Mouse (Mus musculus) heart, embryonic 13.5 days (tissue): ENCODE measurements at regions not wholly inside any gene's neighbourhood (a gene's known extent, or its start where the extent isn't known, plus 50 kb on each side); places are given as distances from the start of the nearest gene placed in this dataset.

ENCODE experiments used
- ATAC-seq: fragments of 200-750 bp; cut with Nextera tagmentation; 2 replicates; pipeline ENCODE4 v1.8.0; 2017; ENCODE audit warnings: moderate TSS enrichment; ENCODE audit not compliant: insufficient number of reproducible peaks, low FRiP score, low TSS enrichment; ENCODE audit errors: extremely low read depth
- H3K27ac ChIP-seq: fragments of 300-500 bp; sonication (generic); replicated peaks from 2 replicates; pipeline ENCODE4 v1.5.1; 2015; ENCODE audit warnings: moderate library complexity, mild to moderate bottlenecking, inconsistent platforms
- H3K27me3 ChIP-seq: fragments of 300-500 bp; sonication (generic); replicated peaks from 2 replicates; pipeline ENCODE4 v1.6.1; 2015; ENCODE audit warnings: mild to moderate bottlenecking, inconsistent platforms
- H3K36me3 ChIP-seq: fragments of 300-500 bp; sonication (generic); 2 replicates; pipeline ENCODE4 v1.6.1; 2015; ENCODE audit warnings: mild to moderate bottlenecking, inconsistent platforms
- H3K4me1 ChIP-seq: fragments of 300-500 bp; sonication (generic); 2 replicates; pipeline ENCODE4 v1.6.1; 2015; ENCODE audit warnings: inconsistent platforms
- H3K4me2 ChIP-seq: fragments of 300-500 bp; sonication (generic); 2 replicates; pipeline ENCODE4 v1.6.1; 2015; ENCODE audit warnings: inconsistent platforms, mild to moderate bottlenecking, moderate library complexity
- H3K4me3 ChIP-seq: fragments of 300-500 bp; sonication (generic); 2 replicates; pipeline ENCODE4 v1.5.1; 2015; ENCODE audit warnings: moderate library complexity, mild to moderate bottlenecking, inconsistent platforms
- H3K9ac ChIP-seq: fragments of 300-500 bp; sonication (generic); 2 replicates; pipeline ENCODE4 v1.6.1; 2015; ENCODE audit warnings: inconsistent platforms, mild to moderate bottlenecking, moderate library complexity
- H3K9me3 ChIP-seq: fragments of 300-500 bp; sonication (generic); 2 replicates; pipeline ENCODE4 v1.6.1; 2016; ENCODE audit warnings: inconsistent platforms
- WGBS: fragments of 180-500 bp; shearing (Covaris S2); methylation state at CpG from one replicate; pipeline ENCODE4 v1.1.7; 2015; ENCODE audit warnings: mixed read lengths; 5-methylcytosine and 5-hydroxymethylcytosine counted together

GRCm38 (mm10) chrX:11926868-11927535, 233.2 kb downstream of the Bcor start:
- H3K9me3 ChIP-seq = no peaks in the 10 kb centered on the region
- H3K4me1 ChIP-seq = peaks cover 15% of the 10 kb centered on the region
- no peak overlapping the region for H3K4me3 ChIP-seq
- no peak for ATAC-seq
- H3K9ac ChIP-seq = no peak overlapping the region
- H3K36me3 ChIP-seq = no peaks in the 10 kb centered on the region
- no peak overlapping the region for H3K27ac ChIP-seq
- WGBS = 48% methylated on average over 10 of the region's 10 CpGs
- H3K4me2 ChIP-seq = no peak overlapping the region
- peaks cover 33% of the 10 kb centered on the region for H3K27me3 ChIP-seq

GRCm38 (mm10) chrX:11929448-11929847, 230.7 kb downstream of the Bcor start:
- no peak for ATAC-seq
- H3K9me3 ChIP-seq = no peaks in the 10 kb centered on the region
- H3K27ac ChIP-seq = no peak overlapping the region
- H3K4me1 ChIP-seq = peaks cover 15% of the 10 kb centered on the region
- H3K4me2 ChIP-seq = no peak overlapping the region
- no peak overlapping the region for H3K4me3 ChIP-seq
- H3K36me3 ChIP-seq = no peaks in the 10 kb centered on the region
- WGBS = 39% methylated on average over 6 of the region's 6 CpGs
- peaks cover 36% of the 10 kb centered on the region for H3K27me3 ChIP-seq
- no peak overlapping the region for H3K9ac ChIP-seq

- Histone ChIP-seq H3K4me2 (no peak overlapping the region), H3K27ac (no peak overlapping the region), H3K9ac (no peak overlapping the region), H3K27me3 (peaks cover 32% of the 10 kb centered on the region), H3K4me3 (no peak overlapping the region), H3K9me3 (no peaks in the 10 kb centered on the region), H3K36me3 (no peaks in the 10 kb centered on the region), H3K4me1 (peaks cover 10% of the 10 kb centered on the region; the same call in 1 of the 2 replicates)
- no peak for ATAC-seq
- 37% methylated on average over 9 of the region's 9 CpGs for WGBS
Measured at GRCm38 (mm10) chrX:11931432-11931831, 228.7 kb downstream of the Bcor start.

- peaks cover 25% of the 10 kb centered on the region for H3K27me3 ChIP-seq
- 43% methylated on average over 5 of the region's 5 CpGs for WGBS
- no peak for ATAC-seq
- no peak overlapping the region for H3K4me3 ChIP-seq
- H3K27ac ChIP-seq = no peak overlapping the region
- no peak overlapping the region for H3K9ac ChIP-seq
- H3K4me1 ChIP-seq = peaks cover 6% of the 10 kb centered on the region; the same call in 1 of the 2 replicates
- no peaks in the 10 kb centered on the region for H3K9me3 ChIP-seq
- no peaks in the 10 kb centered on the region for H3K36me3 ChIP-seq
- H3K4me2 ChIP-seq = no peak overlapping the region
Measured at GRCm38 (mm10) chrX:11935337-11935736, 224.8 kb downstream of the Bcor start.

- H3K9me3 ChIP-seq = no peaks in the 10 kb centered on the region
- H3K9ac ChIP-seq = no peak overlapping the region
- no peaks in the 10 kb centered on the region for H3K36me3 ChIP-seq
- no peak overlapping the region for H3K4me2 ChIP-seq
- H3K27me3 ChIP-seq = peaks cover 34% of the 10 kb centered on the region
- no peak overlapping the region for H3K27ac ChIP-seq
- H3K4me1 ChIP-seq = peaks cover 14% of the 10 kb centered on the region; the same call in 1 of the 2 replicates
- 74% methylated on average over 2 of the region's 2 CpGs for WGBS
- H3K4me3 ChIP-seq = no peak overlapping the region
- no peak for ATAC-seq
Measured at GRCm38 (mm10) chrX:11940246-11940645, 219.9 kb downstream of the Bcor start.

- no peak for ATAC-seq
- Histone ChIP-seq H3K4me1 (peaks cover 14% of the 10 kb centered on the region; the same call in 1 of the 2 replicates), H3K9ac (no peak overlapping the region), H3K27ac (no peak overlapping the region), H3K36me3 (no peaks in the 10 kb centered on the region), H3K4me2 (0 out of 2 replicates have a peak overlapping the region, but pooled peaks have one; percentile 9), H3K9me3 (no peaks in the 10 kb centered on the region), H3K27me3 (peaks cover 63% of the 10 kb centered on the region), H3K4me3 (no peak overlapping the region)
- WGBS = 25% methylated on average over 10 of the region's 10 CpGs
Measured at GRCm38 (mm10) chrX:11943367-11943766, 216.8 kb downstream of the Bcor start.

GRCm38 (mm10) chrX:11944574-11944973, 215.6 kb downstream of the Bcor start:
- Histone ChIP-seq H3K4me3 (no peak overlapping the region), H3K9me3 (no peaks in the 10 kb centered on the region), H3K9ac (no peak overlapping the region), H3K27me3 (peaks cover 68% of the 10 kb centered on the region), H3K36me3 (no peaks in the 10 kb centered on the region), H3K4me1 (peaks cover 14% of the 10 kb centered on the region; the same call in 1 of the 2 replicates), H3K27ac (no peak overlapping the region), H3K4me2 (no peak overlapping the region)
- ATAC-seq = no peak
- 49% methylated on average over 6 of the region's 6 CpGs for WGBS

- no peaks in the 10 kb centered on the region for H3K9me3 ChIP-seq
- 18% methylated on average over 1 of the region's 1 CpGs for WGBS
- no peak overlapping the region for H3K4me2 ChIP-seq
- no peak overlapping the region for H3K27ac ChIP-seq
- H3K27me3 ChIP-seq = peaks cover 68% of the 10 kb centered on the region
- no peak overlapping the region for H3K9ac ChIP-seq
- H3K4me3 ChIP-seq = no peak overlapping the region
- no peak for ATAC-seq
- H3K4me1 ChIP-seq = peaks cover 14% of the 10 kb centered on the region; the same call in 1 of the 2 replicates
- no peaks in the 10 kb centered on the region for H3K36me3 ChIP-seq
Measured at GRCm38 (mm10) chrX:11945280-11945679, 214.9 kb downstream of the Bcor start.

GRCm38 (mm10) chrX:11952193-11952592, 208.0 kb downstream of the Bcor start:
- Histone ChIP-seq H3K9ac (no peak overlapping the region), H3K4me1 (no peaks in the 10 kb centered on the region), H3K9me3 (no peaks in the 10 kb centered on the region), H3K27me3 (peaks cover 27% of the 10 kb centered on the region), H3K36me3 (no peaks in the 10 kb centered on the region), H3K4me3 (no peak overlapping the region), H3K27ac (no peak overlapping the region), H3K4me2 (no peak overlapping the region)
- ATAC-seq = no peak
- WGBS = 39% methylated on average over 2 of the region's 2 CpGs

- no peak for ATAC-seq
- WGBS = 61% methylated on average over 3 of the region's 3 CpGs
- no peaks in the 10 kb centered on the region for H3K4me1 ChIP-seq
- no peaks in the 10 kb centered on the region for H3K9me3 ChIP-seq
- no peak overlapping the region for H3K4me3 ChIP-seq
- peaks cover 9% of the 10 kb centered on the region for H3K27me3 ChIP-seq
- H3K9ac ChIP-seq = no peak overlapping the region
- no peaks in the 10 kb centered on the region for H3K36me3 ChIP-seq
- no peak overlapping the region for H3K4me2 ChIP-seq
- no peak overlapping the region for H3K27ac ChIP-seq
Measured at GRCm38 (mm10) chrX:11956194-11956593, 204.0 kb downstream of the Bcor start.

- Histone ChIP-seq H3K27ac (no peak overlapping the region), H3K27me3 (peaks cover 11% of the 10 kb centered on the region), H3K9ac (no peak overlapping the region), H3K4me3 (no peak overlapping the region), H3K9me3 (no peaks in the 10 kb centered on the region), H3K4me1 (no peaks in the 10 kb centered on the region), H3K36me3 (no peaks in the 10 kb centered on the region), H3K4me2 (no peak overlapping the region)
- no peak for ATAC-seq
- WGBS = 62% methylated on average over 6 of the region's 6 CpGs
Measured at GRCm38 (mm10) chrX:11957011-11957410, 203.1 kb downstream of the Bcor start.

GRCm38 (mm10) chrX:11959871-11960552, 200.1 kb downstream of the Bcor start:
- H3K36me3 ChIP-seq = no peaks in the 10 kb centered on the region
- no peak overlapping the region for H3K9ac ChIP-seq
- H3K27ac ChIP-seq = no peak overlapping the region
- 69% methylated on average over 8 of the region's 8 CpGs for WGBS
- peaks cover 22% of the 10 kb centered on the region for H3K27me3 ChIP-seq
- H3K4me1 ChIP-seq = no peaks in the 10 kb centered on the region
- H3K4me3 ChIP-seq = no peak overlapping the region
- no peak overlapping the region for H3K4me2 ChIP-seq
- ATAC-seq = no peak
- H3K9me3 ChIP-seq = no peaks in the 10 kb centered on the region
